Mouse (Mus musculus) embryo, embryonic 10.5 days (tissue): ENCODE measurements around the gene Myrfl.

Experiments
- DNase-seq: peaks from one replicate; pipeline ENCODE4 v3.0.0-alpha.2; 2015; ENCODE audit warnings: low spot score

Gene Myrfl

DNA sequence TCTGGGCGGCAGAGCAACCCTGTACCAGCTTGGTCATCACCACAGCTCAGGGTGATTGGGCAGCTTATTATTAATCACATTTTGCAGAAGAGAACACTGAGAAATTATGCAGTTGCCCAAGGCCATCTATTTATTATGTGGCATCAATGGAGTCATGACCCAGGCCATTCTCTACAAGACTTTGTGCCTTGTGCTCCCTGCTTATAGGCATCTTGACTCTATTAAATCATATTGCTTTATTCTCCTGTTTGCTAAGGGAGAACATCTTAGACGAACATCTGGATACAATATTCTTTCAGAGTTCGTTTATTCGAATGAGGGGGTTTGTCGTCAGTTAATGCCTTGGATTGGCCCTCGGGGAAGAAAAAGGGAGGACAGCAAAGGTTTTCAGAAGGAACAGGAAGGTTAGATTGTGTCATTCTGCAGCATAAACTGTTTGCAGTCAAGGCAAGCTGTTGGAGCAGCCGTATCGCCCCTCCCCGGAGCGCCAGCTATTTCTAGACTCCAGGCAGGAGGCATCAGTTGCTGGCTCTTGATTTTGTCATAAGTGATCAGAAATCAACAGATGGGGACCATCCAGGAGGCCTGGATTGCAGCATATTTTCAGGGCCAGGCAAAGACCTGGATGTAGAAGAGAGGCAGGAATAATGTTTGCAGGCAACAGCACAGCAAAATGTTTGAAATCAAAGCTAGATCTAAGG is 140.7 kb downstream of the Myrfl start:
- peak; percentile 46 for DNase-seq

DNA sequence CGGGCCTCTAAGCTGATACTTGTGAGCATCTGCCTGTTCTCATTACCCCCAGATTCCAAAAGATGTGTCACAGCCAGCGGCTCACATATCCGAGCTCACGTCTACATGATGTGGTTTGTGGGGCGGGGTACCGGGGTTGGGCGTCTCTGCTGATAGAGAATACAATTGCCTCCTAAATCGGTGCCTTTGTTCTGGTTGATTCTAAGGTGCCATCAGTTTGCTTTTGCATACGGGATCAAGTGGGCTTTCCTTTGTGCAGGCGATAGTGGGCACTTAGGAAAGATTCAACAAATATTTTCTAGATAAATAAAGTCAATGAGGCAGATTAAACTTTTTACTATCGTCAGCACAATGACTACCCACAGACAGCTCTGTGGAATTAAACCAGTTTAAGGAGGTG is 141.8 kb downstream of the Myrfl start:
- no peak for DNase-seq

DNA sequence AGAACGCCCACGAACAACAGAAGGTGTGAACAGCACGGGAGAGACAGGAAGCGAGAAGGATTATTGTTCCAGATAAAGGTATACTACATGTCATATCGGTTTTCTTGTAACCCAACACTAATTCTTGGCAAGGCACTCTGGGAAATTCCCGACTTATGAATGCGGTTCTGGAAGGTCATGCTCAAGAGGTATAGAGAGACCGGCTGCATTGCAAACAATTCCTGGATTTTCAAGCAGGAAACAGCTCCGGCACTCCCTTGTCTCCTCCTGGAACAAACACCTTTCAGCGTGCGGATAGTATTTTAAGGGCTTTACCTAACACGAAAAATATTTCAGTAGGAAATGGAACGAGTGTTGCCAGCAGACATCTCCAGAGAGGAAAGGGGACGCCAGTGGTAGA is 145.8 kb downstream of the Myrfl start:
- DNase-seq, result no peak

DNA sequence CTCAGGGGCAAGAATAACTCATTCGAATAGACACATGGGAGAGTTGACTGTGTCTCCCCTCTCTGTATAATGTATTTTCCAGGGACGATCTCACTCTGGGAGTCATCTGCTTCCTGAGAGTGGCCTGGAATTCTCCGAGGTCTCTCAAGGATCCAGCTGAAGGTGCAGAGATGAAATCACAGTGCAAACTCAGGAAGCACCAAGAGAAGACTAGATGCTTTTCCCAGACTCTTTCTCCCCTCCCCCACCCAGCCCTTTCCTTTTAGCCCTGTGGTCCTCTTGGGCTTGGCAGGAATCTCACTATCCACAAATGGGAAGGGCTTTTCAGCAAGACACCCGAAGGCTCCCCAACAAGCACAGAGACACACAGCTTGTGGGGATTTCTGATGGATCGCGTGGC is 146.7 kb downstream of the Myrfl start:
- DNase-seq, result no peak

DNA sequence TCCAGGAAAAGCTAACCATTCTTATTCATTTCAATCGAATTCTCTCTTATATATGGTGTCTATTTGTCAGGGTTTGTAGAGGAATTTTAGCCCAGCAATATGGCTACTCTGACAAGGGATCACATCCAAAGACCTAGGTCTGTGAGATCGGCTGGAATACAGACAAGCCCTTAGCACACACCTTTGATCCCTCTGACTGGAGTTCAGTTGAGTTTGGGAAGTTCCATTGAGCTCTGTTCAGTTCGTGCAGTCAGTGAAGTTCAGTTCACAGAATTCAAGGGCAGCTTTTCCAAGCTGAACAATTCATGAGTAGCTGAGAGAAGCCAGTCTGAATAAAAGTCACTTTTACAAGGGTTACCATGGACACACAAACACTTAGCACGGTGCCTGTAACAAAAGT is 148.0 kb downstream of the Myrfl start:
- no peak for DNase-seq

DNA sequence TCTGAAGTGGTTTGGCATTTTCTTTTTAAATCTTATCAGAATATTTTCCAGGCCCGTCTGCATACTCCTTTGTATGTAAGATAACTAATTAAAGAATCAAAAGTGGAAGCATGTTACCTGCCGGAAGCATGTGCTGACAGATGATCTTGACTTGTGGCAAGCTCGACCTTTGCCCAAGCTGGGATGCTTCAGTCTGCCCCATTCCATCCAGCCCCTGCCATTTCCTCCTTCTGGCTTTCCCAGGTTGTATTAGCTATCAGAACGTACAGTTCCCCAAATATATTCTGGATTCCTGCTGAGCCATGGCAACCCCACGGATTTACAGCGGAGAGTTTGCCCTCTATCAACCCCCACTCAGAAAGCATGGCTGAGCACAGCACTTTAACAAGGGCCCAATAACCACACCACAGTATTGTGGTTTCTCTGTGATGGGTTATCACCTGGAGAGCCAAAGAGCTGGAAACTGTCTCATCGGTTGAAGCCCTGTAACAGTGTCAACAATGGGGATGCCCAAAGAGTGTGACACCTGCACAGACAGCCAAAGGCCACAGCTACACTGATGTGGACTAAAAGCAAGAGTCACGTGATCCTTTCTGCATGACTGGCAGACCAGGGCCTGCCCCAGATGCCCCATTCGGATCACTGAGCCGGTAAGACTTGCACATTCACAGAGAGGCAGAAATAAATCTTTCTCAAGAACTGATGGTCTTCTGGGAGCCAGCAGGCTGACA is 150.3 kb downstream of the Myrfl start:
- DNase-seq, result no peak

DNA sequence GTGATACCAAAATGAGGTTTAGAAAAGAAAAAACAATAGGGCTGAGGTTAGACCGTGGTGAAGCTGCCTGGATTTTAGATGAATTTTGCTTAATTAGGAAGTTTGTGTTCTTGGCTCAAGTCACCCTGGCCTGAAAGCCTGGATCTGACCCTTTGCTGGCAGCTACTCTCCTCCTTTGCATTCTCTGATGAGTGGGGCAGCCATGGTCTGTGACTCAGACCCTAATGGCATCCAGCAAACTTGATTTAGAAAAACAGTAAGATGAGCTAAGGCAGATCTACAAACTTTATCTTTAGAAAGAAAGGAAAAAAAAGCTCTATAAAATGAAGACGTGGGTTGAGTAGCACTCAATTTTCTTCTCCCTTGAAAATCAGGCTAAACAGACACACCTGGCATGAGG is 154.0 kb downstream of the Myrfl start:
- no peak for DNase-seq

DNA sequence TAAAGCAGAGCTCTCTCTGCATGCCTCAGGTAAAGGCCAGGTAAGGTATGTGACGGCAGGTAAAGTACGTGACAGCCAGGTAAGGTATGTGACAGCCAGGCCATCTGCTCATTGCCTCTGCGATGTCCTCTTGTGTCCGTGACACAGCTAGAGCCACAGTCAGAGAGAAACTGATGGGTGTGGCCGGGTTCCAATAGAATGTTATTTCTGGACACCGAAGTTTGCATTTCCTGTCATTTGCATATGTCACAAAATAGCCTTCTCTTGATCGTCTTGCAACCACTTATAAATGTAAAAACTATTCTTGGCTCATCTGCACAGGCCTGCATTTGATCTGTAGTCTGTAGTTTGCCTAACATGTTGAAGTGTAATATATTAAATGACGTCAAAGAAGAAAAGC is 154.5 kb downstream of the Myrfl start:
- no peak for DNase-seq

DNA sequence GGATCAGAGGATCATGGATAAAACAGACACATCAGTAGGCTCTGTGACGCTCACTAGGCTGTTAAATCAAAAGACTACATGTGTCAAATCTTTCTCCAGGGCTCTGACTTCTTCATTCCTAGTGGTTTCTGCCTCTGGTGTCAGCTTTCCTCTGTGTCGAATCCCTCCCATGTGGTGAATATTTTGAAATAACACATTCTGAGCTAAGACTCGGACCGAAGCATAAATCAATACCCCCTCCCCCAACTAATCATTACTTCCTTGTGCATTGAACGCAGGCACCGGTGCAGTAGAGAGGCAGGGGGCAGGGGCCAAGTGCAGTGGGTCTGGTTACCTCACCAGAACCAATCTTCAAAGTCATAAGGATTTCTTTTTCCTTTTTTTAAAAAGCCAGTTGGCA is 155.4 kb downstream of the Myrfl start:
- peak; percentile 45 for DNase-seq

DNA sequence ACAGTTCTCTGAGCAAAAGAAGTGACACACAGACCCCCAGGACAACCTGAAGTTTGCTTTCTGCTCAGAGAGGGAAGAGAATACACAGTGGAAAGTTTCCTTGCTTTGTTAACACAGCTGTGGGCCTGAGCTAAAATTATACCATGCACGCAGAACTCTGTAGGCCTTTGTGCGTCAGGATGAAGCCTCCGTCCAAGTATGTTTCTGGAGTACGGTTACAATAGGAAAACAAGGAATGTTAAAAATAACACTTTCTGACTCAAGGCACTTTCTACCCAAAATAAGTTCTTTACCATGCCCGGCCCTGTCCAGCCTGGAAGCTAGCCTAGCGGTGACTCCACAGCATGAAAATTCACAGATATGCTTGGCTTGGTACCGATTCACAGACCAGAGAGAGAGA is 156.6 kb downstream of the Myrfl start:
- DNase-seq, result no peak

DNA sequence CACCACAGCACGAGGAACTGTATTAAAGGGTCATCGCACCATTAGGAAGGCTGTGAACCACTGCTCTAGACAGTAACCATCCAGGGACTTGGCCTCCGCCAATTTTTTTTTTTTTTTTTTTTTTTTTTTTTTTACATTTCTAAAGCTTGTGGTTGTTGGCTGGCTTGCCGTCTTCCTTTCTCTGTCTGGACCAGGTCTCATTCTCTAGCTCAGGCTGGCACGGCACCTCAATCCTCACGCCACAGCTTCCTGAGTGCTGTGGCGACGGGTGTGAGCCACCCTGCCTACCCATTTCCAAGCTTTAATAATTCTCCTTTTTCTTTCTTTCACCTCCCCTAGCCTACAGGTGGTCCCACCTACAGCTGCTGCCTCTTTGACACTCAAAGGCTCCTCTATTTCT is 158.2 kb downstream of the Myrfl start:
- no peak for DNase-seq

DNA sequence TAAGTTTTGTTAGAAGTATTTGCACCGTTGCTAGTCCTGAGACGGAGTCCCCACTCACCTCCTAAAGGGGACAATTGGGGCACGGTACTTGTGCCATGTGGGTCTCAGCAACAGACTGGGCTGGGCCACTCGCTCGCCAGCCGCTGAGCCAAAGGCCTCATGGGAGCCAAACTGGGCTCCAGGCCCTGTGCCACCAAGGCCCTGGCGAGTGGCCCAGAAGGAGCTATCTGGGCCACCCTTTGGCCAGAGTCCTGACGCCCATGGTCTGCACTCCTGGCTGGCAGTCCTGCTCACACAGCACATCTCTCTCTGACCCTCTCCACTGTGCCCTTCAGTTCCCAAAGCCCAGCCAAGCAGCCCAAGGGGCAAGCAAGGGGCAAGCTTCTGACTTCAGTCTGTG is 161.1 kb downstream of the Myrfl start:
- DNase-seq, result no peak

DNA sequence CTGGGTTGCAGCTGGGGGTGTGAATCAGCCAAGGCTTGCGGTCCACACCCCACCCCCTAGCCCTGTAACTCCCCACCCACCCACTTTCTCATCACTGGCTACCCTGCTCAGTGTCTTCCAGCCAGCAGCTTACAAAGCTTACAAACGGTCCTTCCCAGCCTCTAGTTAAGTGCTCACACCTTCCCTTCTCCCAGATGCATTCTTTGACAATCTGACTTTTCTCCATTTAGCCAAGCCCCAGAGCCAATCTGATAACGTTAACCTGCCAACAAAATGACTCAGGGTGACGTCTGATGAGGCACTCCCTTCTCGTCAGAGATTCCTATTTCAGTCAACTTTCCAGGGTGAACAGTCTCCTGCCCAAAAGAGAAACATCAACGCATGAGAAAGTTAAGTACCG is 163.1 kb downstream of the Myrfl start:
- no peak for DNase-seq

DNA sequence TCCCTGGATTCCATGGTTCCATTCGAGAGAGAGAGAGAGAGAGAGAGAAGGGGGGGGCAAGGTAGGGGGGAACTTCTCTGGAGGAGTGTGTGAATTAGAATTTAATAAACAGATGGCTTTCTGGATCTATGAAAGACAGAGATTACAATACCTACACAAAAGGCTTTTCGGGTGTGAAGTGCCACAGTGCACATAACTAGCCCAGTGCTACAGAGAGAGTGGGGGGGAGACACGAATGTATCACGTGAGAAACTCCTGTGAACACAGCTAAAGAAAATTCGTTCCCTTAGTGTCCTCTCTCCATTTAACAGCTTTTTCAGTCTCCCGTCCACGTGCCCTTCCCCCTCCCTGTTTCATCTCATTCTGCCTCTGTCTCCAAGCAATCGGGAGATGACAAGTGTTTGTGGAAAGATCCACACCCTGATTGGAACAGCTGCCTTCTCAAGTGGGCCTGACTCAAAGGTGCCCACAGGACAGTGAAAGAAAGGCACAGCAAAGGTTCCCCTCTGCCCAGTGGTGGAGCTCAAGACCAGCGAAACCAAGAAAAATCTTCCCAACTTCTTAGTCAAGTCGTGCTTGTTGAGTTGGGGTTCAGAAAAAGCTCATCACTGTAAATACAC is 166.6 kb downstream of the Myrfl start:
- no peak for DNase-seq

DNA sequence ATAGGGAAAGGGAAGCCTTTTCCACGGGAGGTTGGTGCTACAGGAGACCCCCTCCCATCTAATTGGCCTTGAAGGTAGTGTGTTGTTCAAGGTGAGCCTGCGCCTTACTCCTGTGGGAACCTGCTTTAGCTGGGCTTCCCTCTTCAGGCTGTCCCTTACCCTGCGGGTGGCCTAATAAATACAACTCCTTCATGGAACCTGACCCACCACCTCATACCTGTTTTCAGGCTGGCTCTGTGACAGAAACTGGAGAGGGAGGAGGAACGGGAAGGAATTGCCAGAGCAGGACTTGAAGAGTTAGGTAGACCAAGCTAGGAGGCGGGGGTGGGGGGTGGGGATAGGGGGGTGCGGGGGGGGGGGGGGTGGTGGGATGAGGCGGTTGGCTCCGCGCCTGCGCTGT is 167.9 kb downstream of the Myrfl start:
- no peak for DNase-seq

DNA sequence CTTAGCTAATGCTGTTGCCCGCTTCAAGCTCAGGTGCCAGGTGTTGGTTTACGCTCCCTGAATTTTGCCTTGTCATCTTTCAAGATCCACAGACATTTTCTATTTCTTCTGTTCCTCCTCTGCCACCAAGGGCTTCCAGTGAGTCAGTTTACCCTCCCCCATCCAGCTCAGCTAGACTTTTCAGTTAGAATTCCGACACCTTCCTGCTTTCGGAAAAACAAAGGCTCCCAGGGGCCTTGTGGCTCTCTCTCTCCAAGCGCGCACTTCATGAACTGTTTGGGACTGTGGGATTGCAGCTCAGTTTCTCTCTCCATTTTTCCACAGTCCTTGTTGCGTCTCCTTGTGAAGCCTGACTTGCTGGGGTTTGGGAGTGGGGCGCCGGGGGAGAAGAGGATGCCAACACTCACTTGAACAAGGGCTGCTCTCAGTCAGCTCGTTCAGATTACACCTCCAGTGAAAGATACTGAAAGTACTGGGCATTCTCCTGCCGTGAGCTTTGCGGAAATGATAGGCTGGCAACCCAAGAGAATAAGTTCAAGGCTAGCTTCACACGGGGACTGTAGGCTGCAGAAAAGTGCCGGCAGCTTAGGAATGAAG is 168.9 kb downstream of the Myrfl start:
- DNase-seq, result peak; percentile 31
